Mouse (Mus musculus) adrenal gland, adult 8-10 months (tissue): ENCODE results near the gene Lmo7. TPM values are rescaled to one million over a fixed set of nuclear protein-coding genes. Genes with fewer than 3 reads are reported as not detected.
A peak's percentile ranks its signal among the peaks of the same experiment; 100 is the strongest.

Experiments used
- DNase-seq: peaks from one replicate; pipeline ENCODE4 v3.0.0; 2022
- total RNA-seq, 4 experiments: library from RNA; stranded (reverse); gene quantifications; 2 replicates each; pipeline ENCODE4 v1.2.4; 2022

Lmo7 gene
- total RNA-seq, 4 experiments from 2014 or later = 17.8 to 25.9 (median 21.4) TPM

DNA sequence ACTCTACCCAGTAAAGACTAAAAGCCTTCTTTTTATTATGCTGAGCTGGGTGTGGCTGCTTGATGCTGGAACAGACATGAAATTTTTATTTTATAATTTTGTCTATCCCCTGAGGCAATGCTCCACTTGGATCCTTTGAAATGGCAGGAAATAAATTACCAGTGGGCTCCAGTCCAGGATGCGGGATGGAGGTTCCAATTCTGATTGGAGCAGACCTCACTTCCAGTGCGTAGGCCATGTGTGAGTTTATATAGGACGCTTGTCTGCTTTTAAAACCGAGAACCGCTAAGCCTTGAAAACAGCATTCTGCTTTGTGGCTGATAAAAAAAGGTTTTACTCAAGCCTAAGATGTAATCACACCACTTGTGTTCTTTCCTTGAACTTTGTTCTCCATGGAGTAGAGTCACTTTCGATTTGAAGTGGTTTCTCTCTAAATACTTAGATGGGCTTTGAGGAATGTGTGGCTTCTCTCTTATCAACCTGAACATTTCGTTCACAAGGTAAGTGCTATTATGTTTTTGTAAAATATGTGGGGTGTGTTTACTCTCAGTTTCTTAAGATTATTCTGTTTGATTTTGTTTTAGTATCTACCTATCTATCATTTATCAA is 108.6 kb downstream of the Lmo7 start:
- no peak for DNase-seq

- no peak for DNase-seq
Observed at GRCm38 (mm10) chr14:101839771-101840731, 110.3 kb downstream of the Lmo7 start.

GRCm38 (mm10) chr14:101841271-101841670 is 111.5 kb downstream of the Lmo7 start:
- no peak for DNase-seq

GRCm38 (mm10) chr14:101842521-101842920 is 112.8 kb downstream of the Lmo7 start:
- DNase-seq = no peak

GRCm38 (mm10) chr14:101843443-101843842 is 113.7 kb downstream of the Lmo7 start:
- DNase-seq = no peak

DNA sequence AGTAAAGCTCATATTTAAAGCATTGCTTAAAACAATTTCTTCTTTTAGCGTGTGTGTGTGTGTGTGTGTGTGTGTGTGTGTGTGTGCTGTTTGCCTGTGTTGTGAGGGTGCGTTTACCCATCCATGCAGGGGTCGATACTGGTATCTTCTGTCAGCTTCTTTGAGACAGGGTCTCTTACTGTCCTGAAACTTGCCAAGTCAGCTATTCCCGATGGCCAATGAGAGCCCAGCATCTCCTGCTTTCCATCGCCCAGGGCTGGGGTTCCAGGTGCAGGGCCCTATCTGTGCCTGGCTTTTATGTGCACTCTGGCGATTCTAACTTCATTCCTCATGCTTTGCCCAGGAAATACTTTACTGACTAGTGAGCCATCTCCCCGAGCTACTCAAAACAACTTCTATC is 114.7 kb downstream of the Lmo7 start:
- no peak for DNase-seq

DNA sequence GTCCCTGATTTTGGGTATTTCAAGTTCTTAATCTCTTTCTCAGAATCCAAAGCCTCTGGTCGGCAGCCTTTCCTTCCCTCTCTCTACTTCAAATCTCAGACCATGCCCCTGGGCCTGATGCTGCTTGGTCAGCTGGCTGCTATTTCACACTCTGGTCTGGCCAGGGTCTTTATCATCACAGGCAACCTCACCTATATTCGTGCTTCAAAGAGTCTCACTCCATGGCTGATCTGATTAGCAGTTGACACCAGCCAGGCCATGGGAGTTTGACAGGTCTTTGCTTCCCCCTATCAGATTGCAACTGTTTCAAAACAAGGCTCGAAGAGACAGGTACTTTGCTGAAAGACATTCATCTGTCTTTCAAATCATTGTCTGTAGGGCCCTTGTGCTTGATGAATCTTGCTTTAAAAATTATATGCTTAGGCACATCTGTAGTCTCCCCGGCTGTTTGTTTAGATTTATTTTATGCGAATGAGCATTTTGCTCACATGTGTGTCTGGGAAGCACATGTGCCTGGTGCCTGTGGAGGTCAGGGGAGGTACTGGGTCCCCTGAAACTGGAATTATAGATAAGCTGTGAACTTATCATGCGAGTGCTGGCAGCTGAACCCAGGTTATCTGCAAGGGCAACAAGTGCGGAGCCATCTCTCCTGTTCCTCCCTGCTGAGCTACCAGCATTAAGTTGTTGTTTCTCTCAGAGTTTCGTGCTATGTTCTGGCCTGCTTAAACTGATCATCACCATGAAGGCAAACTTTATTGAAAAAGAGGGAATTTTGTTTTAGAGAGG is 116.5 kb downstream of the Lmo7 start:
- DNase-seq = no peak

GRCm38 (mm10) chr14:101847520-101847919 is 117.8 kb downstream of the Lmo7 start:
- no peak for DNase-seq

GRCm38 (mm10) chr14:101852584-101853195 is 122.9 kb downstream of the Lmo7 start:
- DNase-seq = no peak

DNA sequence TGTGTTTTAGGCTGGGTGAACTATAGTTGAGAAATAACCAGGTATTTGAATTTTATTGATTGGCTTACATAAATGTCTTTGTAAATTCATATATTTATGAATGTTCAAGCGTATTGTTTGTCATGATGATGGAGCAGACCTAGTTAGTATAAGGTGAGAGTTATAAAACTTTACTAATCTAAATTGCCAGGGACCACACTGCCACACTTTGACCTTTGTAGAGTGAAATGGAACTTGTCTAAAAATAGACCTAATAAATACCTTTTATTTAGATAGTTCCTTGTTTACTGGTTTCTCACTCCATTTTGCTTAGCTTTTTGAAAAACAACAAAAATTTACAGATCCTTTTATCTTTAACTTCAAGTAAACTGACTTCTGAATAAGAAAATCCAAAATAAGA is 123.5 kb downstream of the Lmo7 start:
- DNase-seq = no peak

- DNase-seq = no peak
Observed at GRCm38 (mm10) chr14:101853722-101854121, 124.0 kb downstream of the Lmo7 start.

- DNase-seq = no peak
Observed at GRCm38 (mm10) chr14:101854226-101854625, 124.5 kb downstream of the Lmo7 start.

DNA sequence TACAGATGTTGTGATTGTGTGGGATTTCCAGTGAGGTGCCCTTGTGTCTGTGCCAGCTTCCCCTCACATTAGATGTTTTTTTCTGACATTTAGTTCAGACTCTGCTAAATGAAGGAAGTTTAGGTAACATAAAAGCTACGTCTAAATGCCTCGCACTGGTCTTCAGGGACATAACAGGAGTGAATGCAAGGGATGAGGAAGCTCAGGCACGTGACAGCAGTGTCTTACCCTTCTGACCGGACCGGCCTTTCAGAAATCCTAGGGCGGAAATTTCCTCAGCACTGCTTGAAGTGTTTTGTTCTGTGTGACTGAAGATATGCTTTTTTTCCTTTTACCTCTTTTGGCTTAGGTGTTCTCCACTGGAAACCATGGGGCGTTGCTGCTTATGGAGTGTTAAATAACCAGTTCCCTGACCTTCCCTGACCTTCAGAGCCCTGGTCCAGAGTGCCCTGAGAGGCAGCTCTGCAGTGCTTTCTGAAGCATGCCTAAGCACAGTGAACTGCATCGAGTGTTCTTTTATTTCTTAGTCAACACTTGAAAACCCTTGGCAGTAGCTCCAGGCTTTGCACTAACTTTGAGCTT is 129.6 kb downstream of the Lmo7 start:
- no peak for DNase-seq

DNA sequence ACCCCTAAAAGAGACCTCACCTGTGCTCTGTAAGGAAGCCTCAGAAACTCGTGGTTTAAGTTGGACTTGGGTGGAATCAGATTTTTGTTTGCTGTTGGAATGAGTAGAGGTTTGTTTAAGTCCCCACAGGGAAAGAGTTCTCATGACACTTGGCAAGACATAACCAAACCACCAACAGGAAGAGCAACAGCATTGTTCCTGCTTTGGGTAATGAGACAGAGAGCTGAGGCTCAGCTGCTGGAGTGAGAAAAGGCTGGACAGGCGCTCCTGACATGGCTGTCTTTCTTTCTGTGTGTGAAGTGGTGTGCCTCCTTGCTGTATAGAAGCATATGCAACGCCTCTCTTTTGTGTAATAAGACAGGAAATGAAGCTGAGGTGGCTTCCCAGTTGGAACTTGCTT is 132.3 kb downstream of the Lmo7 start:
- DNase-seq = no peak

GRCm38 (mm10) chr14:101867071-101867733 is 137.4 kb downstream of the Lmo7 start:
- DNase-seq = no peak

- no peak for DNase-seq
Observed at GRCm38 (mm10) chr14:101869145-101869544, 139.4 kb downstream of the Lmo7 start.

DNA sequence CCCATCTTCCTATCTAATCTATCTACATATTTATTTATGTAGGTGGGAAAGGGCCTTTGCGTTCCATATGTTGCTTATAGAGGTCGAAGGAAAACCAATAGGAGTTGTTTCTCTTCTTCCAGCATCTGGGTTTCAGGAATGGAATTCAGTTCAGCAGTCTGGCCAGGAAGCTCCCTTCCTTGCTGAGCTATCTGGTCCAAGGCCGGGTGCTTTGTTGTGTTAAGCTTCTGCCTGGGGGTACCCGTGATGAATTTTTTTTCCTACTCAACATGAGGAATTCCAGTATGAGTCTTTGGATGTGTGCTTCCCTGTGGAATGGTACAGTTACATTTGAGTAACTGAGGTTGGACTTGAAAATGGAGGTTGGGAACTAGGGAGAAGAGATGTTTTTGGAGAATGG is 139.9 kb downstream of the Lmo7 start:
- no peak for DNase-seq

DNA sequence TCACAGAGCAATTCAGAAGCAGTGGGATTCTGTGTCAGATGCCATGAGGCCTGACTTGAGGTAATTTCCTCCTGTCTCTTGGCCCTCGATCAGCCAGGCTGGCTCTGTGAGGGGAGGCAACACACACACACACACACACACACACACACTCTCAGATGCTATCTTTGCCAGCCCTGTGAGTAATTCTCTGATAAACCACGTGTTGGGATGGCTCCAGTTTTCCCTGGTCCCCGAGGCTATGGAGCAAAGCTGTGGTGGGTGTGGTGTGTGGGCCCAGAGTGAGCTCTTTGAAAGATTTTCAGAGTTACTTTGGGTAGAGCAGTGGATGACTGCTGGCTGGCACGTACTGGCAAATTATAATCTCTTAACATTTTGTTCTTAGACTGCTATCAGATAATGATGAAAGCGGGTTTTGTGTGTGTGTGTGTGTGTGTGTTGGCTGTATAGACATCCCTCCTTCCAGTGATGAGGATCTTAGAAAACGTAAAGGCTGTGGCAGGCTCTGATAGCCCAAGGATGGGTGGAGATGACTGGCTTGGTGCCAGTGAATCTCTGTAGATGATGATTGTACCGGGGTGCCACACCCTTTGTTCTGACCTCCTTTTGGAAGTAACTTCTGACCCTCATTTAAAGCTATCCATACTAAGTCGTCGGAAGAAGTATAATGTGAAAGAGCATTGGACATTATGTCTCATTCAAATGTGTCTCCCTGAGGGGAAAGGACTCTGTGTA is 140.6 kb downstream of the Lmo7 start:
- peak; percentile 12 for DNase-seq

GRCm38 (mm10) chr14:101872846-101873245 is 143.1 kb downstream of the Lmo7 start:
- DNase-seq = no peak

DNA sequence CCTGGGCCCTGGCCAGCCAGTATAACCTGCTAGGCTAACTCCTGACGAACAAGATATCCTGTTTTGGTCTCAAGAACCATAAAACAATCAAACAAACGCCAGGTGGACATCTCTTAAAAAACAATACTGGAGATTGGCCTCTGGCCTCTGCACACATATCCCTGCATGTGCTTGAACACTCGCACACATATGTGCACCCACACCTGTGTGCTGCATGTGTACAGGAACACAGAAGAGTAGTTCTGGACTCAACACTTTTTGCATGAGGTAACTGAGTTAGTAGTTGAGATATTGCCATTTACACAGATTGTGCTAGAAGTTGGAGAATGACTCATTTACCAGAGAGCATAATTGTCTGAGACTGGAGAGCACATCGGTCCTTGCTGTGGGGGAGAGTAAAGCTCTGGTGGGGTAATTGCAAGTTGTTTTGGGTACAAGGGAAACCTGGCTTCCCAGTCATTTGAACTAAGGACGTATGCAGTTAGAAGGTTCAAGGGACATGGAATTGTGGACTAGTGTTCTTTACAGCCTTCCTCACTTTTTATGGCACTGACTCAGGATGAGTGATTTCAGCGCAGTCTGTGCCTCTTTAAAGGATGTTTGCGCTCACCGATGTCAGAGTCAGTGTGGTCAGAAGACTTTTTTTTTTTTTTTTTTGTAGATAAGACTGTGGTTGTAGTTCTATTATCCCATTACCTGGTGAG is 148.7 kb downstream of the Lmo7 start:
- DNase-seq = no peak
